Mouse (Mus musculus) heart, adult 2 months (tissue): Measurements from ENCODE around the gene Gm20388. TPM values are rescaled to one million over a fixed set of nuclear protein-coding genes. Genes with fewer than 3 reads are reported as not detected.

Source experiments
- DNase-seq, 2 experiments: peaks; one replicate each; pipeline ENCODE4 v3.0.0; 2021
- H3K27ac ChIP-seq: fragments of 200-600 bp; 2 replicates; pipeline ENCODE4 v1.8.1; 2022
- H3K27me3 ChIP-seq: fragments of 200-500 bp; 2 replicates; pipeline ENCODE4 v1.6.1; 2012; ENCODE audit warnings: mild to moderate bottlenecking, low read length, inconsistent platforms, mixed read lengths; ENCODE audit not compliant: control insufficient read depth, insufficient read depth
- H3K36me3 ChIP-seq: fragments of 200-500 bp; 2 replicates; pipeline ENCODE4 v1.6.1; 2012; ENCODE audit warnings: low read length, inconsistent platforms; ENCODE audit not compliant: control insufficient read depth, insufficient read depth
- H3K4me1 ChIP-seq: fragments of 200-500 bp; 2 replicates; pipeline ENCODE4 v1.6.1; 2011; ENCODE audit warnings: low read length; ENCODE audit not compliant: control insufficient read depth, insufficient read depth
- H3K4me3 ChIP-seq: fragments of 200-600 bp; 2 replicates; pipeline ENCODE4 v1.8.1; 2022
- H3K79me2 ChIP-seq: fragments of 200-500 bp; replicated peaks from 2 replicates; pipeline ENCODE4 v1.6.1; 2012; ENCODE audit warnings: mild to moderate bottlenecking, inconsistent platforms, low read length, moderate library complexity, mixed read lengths; ENCODE audit not compliant: control insufficient read depth, insufficient read depth
- H3K9ac ChIP-seq: fragments of 200-500 bp; 2 replicates; pipeline ENCODE4 v1.6.1; 2012; ENCODE audit warnings: low read depth, mild to moderate bottlenecking, control low read depth, inconsistent platforms, low read length, mixed read lengths
- CTCF ChIP-seq: fragments of 200-600 bp; IDR thresholded peaks from 2 replicates; pipeline ENCODE4 v1.8.1; 2022; ENCODE audit warnings: antibody characterized with exemption, mild to moderate bottlenecking, moderate library complexity
- EP300 ChIP-seq: fragments of 200-500 bp; IDR thresholded peaks from 2 replicates; pipeline ENCODE4 v1.6.1; 2011; ENCODE audit warnings: low read depth, low read length, control low read depth; ENCODE audit not compliant: insufficient read depth
- POLR2A ChIP-seq: fragments of 200-500 bp; IDR thresholded peaks from 2 replicates; pipeline ENCODE4 v1.6.1; 2011; ENCODE audit warnings: mild to moderate bottlenecking, low read depth, low read length, control low read depth; ENCODE audit not compliant: insufficient read depth
- WGBS: fragments of 180-500 bp; shearing (Covaris S2); methylation state at CpG from one replicate; pipeline ENCODE4 v1.1.7; 2018; 5-methylcytosine and 5-hydroxymethylcytosine counted together
- intact Hi-C: fragments of 180-260 bp; cut with DNase I; formaldehyde crosslinking; loops from one replicate; pipeline ENCODE4 v1.15.1; 2025
- polyA plus RNA-seq: library from polyadenylated mRNA; depleted of rRNA; stranded (reverse); fragments of >200 nt; gene quantifications from 2 replicates; pipeline ENCODE4 v1.2.3, GENCODE M21; 2012
- total RNA-seq, 2 experiments: library from RNA; stranded (reverse); gene quantifications; 2 replicates each; pipeline ENCODE4 v1.2.3; 2021

Gene Gm20388
- total and polyA plus RNA-seq, 3 experiments: 1.8 to 32.3 TPM; not detected in 1

DNA sequence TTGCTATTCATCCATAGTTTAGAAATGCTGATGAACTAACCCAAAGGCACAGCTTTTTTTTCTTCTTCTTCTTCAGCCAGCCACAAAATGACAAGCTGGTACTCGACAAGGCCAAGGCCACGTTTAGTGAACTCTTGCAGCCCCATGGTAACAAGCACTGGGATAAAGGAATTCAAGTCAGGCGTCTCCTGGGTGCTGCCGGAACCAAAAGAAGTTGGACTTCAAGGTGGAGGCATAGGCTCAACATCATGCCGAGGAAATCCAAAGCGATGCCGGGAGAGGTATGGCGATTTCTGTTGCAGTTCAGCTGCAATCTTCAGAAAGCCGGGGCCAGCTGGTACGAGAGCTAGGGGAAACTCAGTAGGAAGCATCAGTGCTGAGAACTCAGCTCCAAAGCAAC is 3328.8 kb downstream of the Gm20388 start:
- DNase-seq: no peak
- peaks cover 4% of the 10 kb centered on the region for H3K4me1 ChIP-seq
- WGBS: 90% methylated on average over 10 of the region's 10 CpGs
- no peaks in the 10 kb centered on the region for H3K27me3 ChIP-seq
- intact Hi-C loops: no loop called here
- TF ChIP-seq POLR2A: no peak
- no peak for TF ChIP-seq CTCF
- TF ChIP-seq EP300: no peak
- no peak overlapping the region for H3K27ac ChIP-seq
- H3K9ac ChIP-seq: no peak overlapping the region
- no peaks in the 10 kb centered on the region for H3K79me2 ChIP-seq
- no peak overlapping the region for H3K4me3 ChIP-seq
- no peaks in the 10 kb centered on the region for H3K36me3 ChIP-seq

- Histone ChIP-seq H3K27ac (peak overlapping the region; percentile 34), H3K27me3 (no peaks in the 10 kb centered on the region), H3K79me2 (no peaks in the 10 kb centered on the region), H3K9ac (no peak overlapping the region), H3K4me3 (no peak overlapping the region), H3K4me1 (no peaks in the 10 kb centered on the region), H3K36me3 (no peaks in the 10 kb centered on the region)
- 68% methylated on average over 7 of the region's 7 CpGs for WGBS
- no peak for DNase-seq
- intact Hi-C loops: no loop called here
- TF ChIP-seq POLR2A: no peak
- TF ChIP-seq EP300: no peak
- TF ChIP-seq CTCF: no peak
Measured at GRCm38 (mm10) chr8:123242107-123242923, 3331.7 kb downstream of the Gm20388 start.

DNA sequence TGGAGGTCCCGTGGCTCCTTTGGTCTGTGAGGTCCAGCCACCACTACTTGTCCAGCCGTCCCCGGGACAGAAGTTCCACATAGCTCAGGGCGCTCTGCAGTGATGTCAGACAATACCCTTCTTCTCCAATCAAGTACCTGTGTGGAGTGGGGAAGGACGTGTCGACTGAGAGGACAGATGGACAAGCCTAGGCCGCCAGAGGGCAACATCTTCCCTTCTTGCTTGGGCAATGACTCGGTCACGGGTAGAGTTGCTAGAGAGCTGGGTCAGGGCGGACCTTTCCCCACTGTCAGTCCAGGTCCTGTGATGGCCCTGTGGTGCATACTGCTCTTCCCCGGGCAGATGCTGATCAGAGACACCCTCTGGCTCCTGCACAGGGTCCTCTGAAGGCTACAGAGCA is 3332.4 kb downstream of the Gm20388 start:
- no peak for DNase-seq

DNA sequence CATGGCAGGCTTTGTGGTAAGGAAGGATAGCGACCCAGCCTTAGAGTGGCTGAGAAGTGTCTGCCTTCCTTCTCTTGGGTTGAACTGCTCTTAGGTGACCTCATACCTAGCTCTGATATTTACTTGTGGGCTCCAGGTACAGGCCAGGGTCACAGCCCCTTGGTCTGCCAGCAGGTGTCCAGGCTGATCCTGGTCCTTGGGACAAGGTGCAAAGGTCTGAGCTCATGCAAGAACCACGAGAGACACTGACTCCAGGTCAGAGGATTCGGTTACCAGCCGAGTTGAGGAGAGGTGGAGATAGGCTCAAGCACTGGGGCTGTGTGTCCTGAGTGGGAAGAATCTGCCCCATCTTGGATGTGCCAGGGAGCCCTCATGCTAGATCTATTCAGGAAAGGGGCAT is 3333.7 kb downstream of the Gm20388 start:
- Histone ChIP-seq H3K9ac (no peak overlapping the region), H3K27me3 (no peaks in the 10 kb centered on the region), H3K4me1 (no peaks in the 10 kb centered on the region), H3K4me3 (no peak overlapping the region), H3K27ac (no peak overlapping the region), H3K79me2 (no peaks in the 10 kb centered on the region), H3K36me3 (no peaks in the 10 kb centered on the region)
- intact Hi-C loops: no loop called here
- TF ChIP-seq EP300: no peak
- no peak for TF ChIP-seq CTCF
- no peak for TF ChIP-seq POLR2A
- no peak for DNase-seq
- WGBS: 98% methylated on average over 4 of the region's 4 CpGs

More for the DNA sequence above, 3332.4 kb downstream of the Gm20388 start:
- Histone ChIP-seq H3K27me3 (no peaks in the 10 kb centered on the region), H3K4me1 (no peaks in the 10 kb centered on the region), H3K79me2 (no peaks in the 10 kb centered on the region), H3K36me3 (no peaks in the 10 kb centered on the region), H3K4me3 (no peak overlapping the region), H3K9ac (no peak overlapping the region), H3K27ac (no peak overlapping the region)
- intact Hi-C loops: no loop called here
- TF ChIP-seq EP300: no peak
- peak; percentile 17; the same call in 1 of the 2 replicates for TF ChIP-seq CTCF
- WGBS: 75% methylated on average over 11 of the region's 11 CpGs

DNA sequence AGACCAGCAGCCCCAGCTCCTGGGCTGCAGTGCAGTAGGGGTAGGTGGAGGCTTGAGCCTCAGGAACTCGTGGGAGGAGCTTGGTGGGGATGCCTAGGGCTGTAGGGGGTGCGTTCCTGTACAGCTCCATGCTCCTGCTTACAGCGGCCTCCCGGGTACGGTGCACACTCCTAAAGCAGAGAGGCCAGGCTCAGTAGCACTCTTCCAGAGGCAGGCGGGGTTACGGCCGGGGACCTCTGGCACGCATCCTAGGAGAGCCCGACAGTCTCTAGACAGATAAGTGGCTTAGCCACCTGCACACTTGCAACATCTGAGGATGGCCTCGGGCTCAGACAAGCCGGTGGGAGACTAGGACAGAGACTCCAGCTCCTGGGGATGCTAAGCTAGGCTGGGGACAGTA is 3334.9 kb downstream of the Gm20388 start:
- H3K9ac ChIP-seq: no peak overlapping the region
- intact Hi-C loops: no loop called here
- H3K79me2 ChIP-seq: no peaks in the 10 kb centered on the region
- no peak for DNase-seq
- TF ChIP-seq CTCF: no peak
- no peak for TF ChIP-seq POLR2A
- no peak for TF ChIP-seq EP300
- no peaks in the 10 kb centered on the region for H3K4me1 ChIP-seq
- WGBS: 83% methylated on average over 12 of the region's 12 CpGs
- no peak overlapping the region for H3K4me3 ChIP-seq
- no peaks in the 10 kb centered on the region for H3K36me3 ChIP-seq
- no peaks in the 10 kb centered on the region for H3K27me3 ChIP-seq
- no peak overlapping the region for H3K27ac ChIP-seq

GRCm38 (mm10) chr8:123247748-123248147 is 3337.1 kb downstream of the Gm20388 start:
- no peak for DNase-seq
- no peak overlapping the region for H3K27ac ChIP-seq
- H3K9ac ChIP-seq: no peak overlapping the region
- H3K27me3 ChIP-seq: no peaks in the 10 kb centered on the region
- no peak overlapping the region for H3K4me3 ChIP-seq
- no peaks in the 10 kb centered on the region for H3K36me3 ChIP-seq
- no peaks in the 10 kb centered on the region for H3K4me1 ChIP-seq
- intact Hi-C loops: no loop called here
- TF ChIP-seq POLR2A (no peak), CTCF (no peak), EP300 (no peak)
- 93% methylated on average over 6 of the region's 6 CpGs for WGBS
- no peaks in the 10 kb centered on the region for H3K79me2 ChIP-seq
